Mouse (Mus musculus) skeletal muscle tissue, adult 2 months (tissue): ENCODE results near the gene Iqcf5.

Source experiments
- DNase-seq: peaks from one replicate; pipeline ENCODE4 v3.0.0-alpha.2; 2012; ENCODE audit warnings: low read depth, low spot score

Gene Iqcf5

GRCm38 (mm10) chr9:106514273-106514672 is at the start of gene Iqcf5:
TSS of gene Iqcf5 (plus strand) at chr9:106514573.
- DNase-seq = no peak

GRCm38 (mm10) chr9:106464751-106465541 is 49.4 kb upstream of the Iqcf5 start:
- no peak for DNase-seq

- no peak for DNase-seq
Measured at GRCm38 (mm10) chr9:106465571-106466200, 48.7 kb upstream of the Iqcf5 start, which contains the start of gene Gpr62. TSS of gene Gpr62 (minus strand) at chr9:106465938.

- no peak for DNase-seq
Measured at GRCm38 (mm10) chr9:106466721-106467120, 47.7 kb upstream of the Iqcf5 start.

GRCm38 (mm10) chr9:106467746-106468145 is 46.6 kb upstream of the Iqcf5 start:
- no peak for DNase-seq

GRCm38 (mm10) chr9:106469317-106469716 is 45.1 kb upstream of the Iqcf5 start:
- DNase-seq = no peak

- no peak for DNase-seq
Measured at GRCm38 (mm10) chr9:106469776-106470175, 44.6 kb upstream of the Iqcf5 start.

- DNase-seq = no peak
Measured at GRCm38 (mm10) chr9:106470991-106471750, 43.2 kb upstream of the Iqcf5 start.

GRCm38 (mm10) chr9:106471892-106472291 is 42.5 kb upstream of the Iqcf5 start:
- DNase-seq = peak; percentile 70

- peak; percentile 44 for DNase-seq
Measured at GRCm38 (mm10) chr9:106472321-106472720, 42.1 kb upstream of the Iqcf5 start.

- DNase-seq = no peak
Measured at GRCm38 (mm10) chr9:106473081-106473752, 41.2 kb upstream of the Iqcf5 start.

- DNase-seq = no peak
Measured at GRCm38 (mm10) chr9:106473753-106474105, 40.6 kb upstream of the Iqcf5 start.

- peak; percentile 77 for DNase-seq
Measured at GRCm38 (mm10) chr9:106474456-106474855, 39.9 kb upstream of the Iqcf5 start.

- no peak for DNase-seq
Measured at GRCm38 (mm10) chr9:106475046-106475445, 39.3 kb upstream of the Iqcf5 start.

- no peak for DNase-seq
Measured at GRCm38 (mm10) chr9:106475663-106476001, 38.7 kb upstream of the Iqcf5 start, which contains the start of gene Rrp9. TSS of gene Rrp9 (plus strand) at chr9:106475963.

GRCm38 (mm10) chr9:106476002-106476923 is 38.1 kb upstream of the Iqcf5 start:
- DNase-seq = peak; percentile 87

GRCm38 (mm10) chr9:106476924-106477484 is 37.4 kb upstream of the Iqcf5 start, which contains the start of gene Parp3:
TSS of gene Parp3 (minus strand) at chr9:106476949.
- DNase-seq = peak; percentile 100

GRCm38 (mm10) chr9:106477649-106478048 is 36.7 kb upstream of the Iqcf5 start:
- DNase-seq = no peak

GRCm38 (mm10) chr9:106478101-106478500 is 36.3 kb upstream of the Iqcf5 start:
- DNase-seq = no peak

- DNase-seq = no peak
Measured at GRCm38 (mm10) chr9:106480541-106480940, 33.8 kb upstream of the Iqcf5 start.
